Mouse (Mus musculus): ENCODE data around the gene Plekhm1. TPM values are rescaled to one million over a fixed set of nuclear protein-coding genes. Genes with fewer than 3 reads are reported as not detected.
A peak's percentile ranks its signal among the peaks of the same experiment; 100 is the strongest.

The Plekhm1 gene
- polyA plus RNA-seq, 1 experiment from 2014 or later = 8.3 TPM

GRCm38 (mm10) chr11:103387870-103388526 lies 24.5 kb downstream of the Plekhm1 start:
- H3K27me3 ChIP-seq = no peaks in the 10 kb centered on the region
- peak overlapping the region; percentile 73 for H3K27ac ChIP-seq
- no peaks in the 10 kb centered on the region for H3K9me3 ChIP-seq
- H3K4me1 ChIP-seq = peaks cover 11% of the 10 kb centered on the region; the same call in 1 of the 2 replicates
- ATAC-seq (ENCODE audit: borderline replicate concordance, extremely low read depth, low FRiP score, low TSS enrichment) = peak; percentile 70
- 0 out of 2 replicates have a peak, but pooled peaks cover 4% of the 10 kb centered on the region for H3K36me3 ChIP-seq
- no peak overlapping the region for H3K4me3 ChIP-seq
- H3K4me2 ChIP-seq = peak overlapping the region; percentile 23
- no peak overlapping the region for H3K9ac ChIP-seq
- 28% methylated on average over 7 of the region's 7 CpGs for WGBS

DNA sequence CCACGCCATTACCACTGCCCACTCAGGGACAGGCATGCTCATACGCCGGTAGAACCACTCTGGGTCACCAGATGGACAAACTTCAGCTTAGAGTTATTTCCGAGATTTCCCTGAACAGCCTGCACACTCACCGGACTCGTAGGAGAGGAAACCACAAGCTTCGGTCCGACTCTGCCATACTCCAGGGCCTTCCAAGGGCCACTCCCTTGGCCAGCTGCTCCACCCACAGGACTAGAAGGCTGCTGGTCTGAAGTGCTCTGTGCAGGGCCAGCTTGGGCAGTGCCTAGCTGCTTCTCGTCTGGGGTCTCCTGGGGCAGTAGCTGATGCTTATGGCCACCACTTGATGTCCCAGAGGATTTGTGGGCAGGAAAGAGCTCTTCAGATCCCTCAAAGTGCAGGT lies 25.7 kb downstream of the Plekhm1 start:
- 68% methylated on average over 9 of the region's 9 CpGs for WGBS
- no peak for ATAC-seq (ENCODE audit: borderline replicate concordance, extremely low read depth, low FRiP score, low TSS enrichment)
- H3K9ac ChIP-seq = no peak overlapping the region
- H3K4me3 ChIP-seq = 0 out of 2 replicates have a peak overlapping the region, but pooled peaks have one; percentile 4
- H3K36me3 ChIP-seq = 0 out of 2 replicates have a peak, but pooled peaks cover 4% of the 10 kb centered on the region
- no peaks in the 10 kb centered on the region for H3K9me3 ChIP-seq
- peak overlapping the region; percentile 23; the same call in 1 of the 2 replicates for H3K4me2 ChIP-seq
- H3K27ac ChIP-seq = peak overlapping the region; percentile 73
- peaks cover 20% of the 10 kb centered on the region for H3K4me1 ChIP-seq
- H3K27me3 ChIP-seq = no peaks in the 10 kb centered on the region

- H3K9ac ChIP-seq = no peak overlapping the region
- no peaks in the 10 kb centered on the region for H3K27me3 ChIP-seq
- H3K4me2 ChIP-seq = no peak overlapping the region
- WGBS = 40% methylated on average over 5 of the region's 5 CpGs
- peaks cover 13% of the 10 kb centered on the region for H3K4me1 ChIP-seq
- ATAC-seq (ENCODE audit: borderline replicate concordance, extremely low read depth, low FRiP score, low TSS enrichment) = peak; percentile 73; the same call in 1 of the 2 replicates
- no peaks in the 10 kb centered on the region for H3K9me3 ChIP-seq
- peaks cover 22% of the 10 kb centered on the region for H3K36me3 ChIP-seq
- peak overlapping the region; percentile 53 for H3K27ac ChIP-seq
- H3K4me3 ChIP-seq = no peak overlapping the region
These were observed 30.4 kb downstream of the Plekhm1 start for GRCm38 (mm10) chr11:103381956-103382613.

- H3K9ac ChIP-seq = no peak overlapping the region
- no peak overlapping the region for H3K4me3 ChIP-seq
- 82% methylated on average over 7 of the region's 7 CpGs for WGBS
- peaks cover 13% of the 10 kb centered on the region for H3K4me1 ChIP-seq
- H3K4me2 ChIP-seq = no peak overlapping the region
- no peaks in the 10 kb centered on the region for H3K9me3 ChIP-seq
- peaks cover 27% of the 10 kb centered on the region for H3K36me3 ChIP-seq
- H3K27ac ChIP-seq = peak overlapping the region; percentile 53; the same call in 1 of the 2 replicates
- no peak for ATAC-seq (ENCODE audit: borderline replicate concordance, extremely low read depth, low FRiP score, low TSS enrichment)
- no peaks in the 10 kb centered on the region for H3K27me3 ChIP-seq
These were observed 31.0 kb downstream of the Plekhm1 start for GRCm38 (mm10) chr11:103381505-103381904.

- Histone ChIP-seq H3K4me2 (no peak overlapping the region), H3K36me3 (peaks cover 28% of the 10 kb centered on the region), H3K4me1 (peaks cover 15% of the 10 kb centered on the region), H3K27me3 (no peaks in the 10 kb centered on the region), H3K9ac (no peak overlapping the region), H3K9me3 (no peaks in the 10 kb centered on the region), H3K4me3 (no peak overlapping the region), H3K27ac (no peak overlapping the region)
- WGBS = 84% methylated on average over 5 of the region's 5 CpGs
- no peak for ATAC-seq (ENCODE audit: borderline replicate concordance, extremely low read depth, low FRiP score, low TSS enrichment)
These were observed 32.0 kb downstream of the Plekhm1 start for GRCm38 (mm10) chr11:103380460-103380859.

GRCm38 (mm10) chr11:103378341-103378740 lies 34.1 kb downstream of the Plekhm1 start:
- Histone ChIP-seq H3K4me2 (no peak overlapping the region), H3K4me3 (no peak overlapping the region), H3K27me3 (no peaks in the 10 kb centered on the region), H3K4me1 (peaks cover 20% of the 10 kb centered on the region), H3K27ac (no peak overlapping the region), H3K9me3 (no peaks in the 10 kb centered on the region), H3K36me3 (peaks cover 28% of the 10 kb centered on the region), H3K9ac (no peak overlapping the region)
- no peak for ATAC-seq (ENCODE audit: borderline replicate concordance, extremely low read depth, low FRiP score, low TSS enrichment)
- 81% methylated on average over 6 of the region's 6 CpGs for WGBS

- WGBS = 64% methylated on average over 5 of the region's 5 CpGs
These were observed 36.7 kb downstream of the Plekhm1 start for GRCm38 (mm10) chr11:103375772-103376171.

DNA sequence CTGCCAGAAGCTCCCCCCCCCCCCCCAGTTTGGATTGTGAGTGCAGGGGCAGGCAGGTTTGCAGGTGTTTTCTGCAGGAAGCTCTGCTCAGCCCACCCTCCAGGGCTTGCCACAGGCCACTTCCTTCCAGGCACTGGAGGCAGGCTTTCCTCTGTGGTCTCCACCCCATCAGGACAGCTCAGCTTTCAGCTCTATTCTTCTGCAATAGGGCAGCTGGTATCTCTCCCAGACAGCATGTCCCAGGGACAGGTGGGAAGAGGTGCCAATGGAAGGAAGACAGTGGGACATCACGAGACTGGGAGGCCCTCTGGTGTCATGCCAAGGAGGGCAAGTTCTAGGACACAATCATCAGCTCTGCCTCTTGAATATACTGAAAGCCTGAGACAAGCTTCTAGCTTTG lies 37.2 kb downstream of the Plekhm1 start:
- no peak overlapping the region for H3K9ac ChIP-seq
- no peak overlapping the region for H3K4me2 ChIP-seq
- no peaks in the 10 kb centered on the region for H3K27me3 ChIP-seq
- no peak overlapping the region for H3K27ac ChIP-seq
- H3K36me3 ChIP-seq = peaks cover 28% of the 10 kb centered on the region
- no peaks in the 10 kb centered on the region for H3K9me3 ChIP-seq
- H3K4me1 ChIP-seq = peaks cover 17% of the 10 kb centered on the region; the same call in 1 of the 2 replicates
- no peak overlapping the region for H3K4me3 ChIP-seq
- 28% methylated on average over 1 of the region's 1 CpGs for WGBS
- peak; percentile 55; the same call in 1 of the 2 replicates for ATAC-seq (ENCODE audit: borderline replicate concordance, extremely low read depth, low FRiP score, low TSS enrichment)

More at GRCm38 (mm10) chr11:103375772-103376171, 36.7 kb downstream of the Plekhm1 start:
- H3K27ac ChIP-seq = no peak overlapping the region
- no peaks in the 10 kb centered on the region for H3K9me3 ChIP-seq
- peaks cover 28% of the 10 kb centered on the region for H3K36me3 ChIP-seq
- H3K4me2 ChIP-seq = no peak overlapping the region
- ATAC-seq (ENCODE audit: borderline replicate concordance, extremely low read depth, low FRiP score, low TSS enrichment) = no peak
- H3K4me3 ChIP-seq = no peak overlapping the region
- H3K9ac ChIP-seq = no peak overlapping the region
- H3K27me3 ChIP-seq = no peaks in the 10 kb centered on the region
- peaks cover 17% of the 10 kb centered on the region; the same call in 1 of the 2 replicates for H3K4me1 ChIP-seq

DNA sequence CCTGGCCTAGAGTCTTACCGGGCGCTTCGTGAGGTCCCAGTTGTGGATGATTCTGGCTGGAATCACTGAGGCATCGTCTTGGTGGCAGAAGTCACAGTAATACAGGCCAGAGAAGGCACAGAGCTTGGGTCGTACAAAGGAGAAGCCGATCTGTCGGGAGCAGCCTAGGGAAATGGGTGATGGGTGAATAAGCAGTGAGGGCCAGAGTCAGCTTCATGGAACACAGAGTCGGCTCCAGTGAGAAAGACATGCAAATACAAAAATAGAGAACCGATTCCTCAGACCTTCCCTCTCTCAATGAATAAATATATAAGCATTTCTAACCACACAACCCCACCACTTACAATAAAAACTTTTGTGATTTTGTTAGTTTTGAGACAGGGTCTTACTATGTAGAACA lies 38.6 kb downstream of the Plekhm1 start:
- Histone ChIP-seq H3K36me3 (peaks cover 19% of the 10 kb centered on the region), H3K27ac (no peak overlapping the region), H3K27me3 (no peaks in the 10 kb centered on the region), H3K9me3 (no peaks in the 10 kb centered on the region), H3K4me1 (peaks cover 22% of the 10 kb centered on the region; the same call in 1 of the 2 replicates), H3K4me3 (no peak overlapping the region), H3K4me2 (no peak overlapping the region), H3K9ac (no peak overlapping the region)
- 90% methylated on average over 9 of the region's 9 CpGs for WGBS
- no peak for ATAC-seq (ENCODE audit: borderline replicate concordance, extremely low read depth, low FRiP score, low TSS enrichment)

- Histone ChIP-seq H3K9me3 (no peaks in the 10 kb centered on the region), H3K27me3 (no peaks in the 10 kb centered on the region), H3K9ac (no peak overlapping the region), H3K4me1 (peaks cover 22% of the 10 kb centered on the region; the same call in 1 of the 2 replicates), H3K4me2 (no peak overlapping the region), H3K4me3 (no peak overlapping the region), H3K36me3 (peaks cover 13% of the 10 kb centered on the region), H3K27ac (peak overlapping the region; percentile 82)
- WGBS = 82% methylated on average over 4 of the region's 4 CpGs
- ATAC-seq (ENCODE audit: borderline replicate concordance, extremely low read depth, low FRiP score, low TSS enrichment) = no peak
These were observed 39.9 kb downstream of the Plekhm1 start for GRCm38 (mm10) chr11:103372561-103372960.

GRCm38 (mm10) chr11:103372068-103372467 lies 40.4 kb downstream of the Plekhm1 start:
- 53% methylated on average over 3 of the region's 3 CpGs for WGBS
- H3K36me3 ChIP-seq = peaks cover 15% of the 10 kb centered on the region
- no peaks in the 10 kb centered on the region for H3K27me3 ChIP-seq
- H3K9ac ChIP-seq = no peak overlapping the region
- ATAC-seq (ENCODE audit: borderline replicate concordance, extremely low read depth, low FRiP score, low TSS enrichment) = no peak
- H3K4me2 ChIP-seq = no peak overlapping the region
- H3K4me3 ChIP-seq = no peak overlapping the region
- H3K9me3 ChIP-seq = no peaks in the 10 kb centered on the region
- peak overlapping the region; percentile 82 for H3K27ac ChIP-seq
- H3K4me1 ChIP-seq = peaks cover 22% of the 10 kb centered on the region; the same call in 1 of the 2 replicates

GRCm38 (mm10) chr11:103371222-103371539 lies 41.3 kb downstream of the Plekhm1 start:
- Histone ChIP-seq H3K27ac (peak overlapping the region; percentile 82), H3K9me3 (no peaks in the 10 kb centered on the region), H3K36me3 (peaks cover 12% of the 10 kb centered on the region; the same call in 1 of the 2 replicates), H3K4me3 (no peak overlapping the region), H3K9ac (no peak overlapping the region), H3K4me1 (peaks cover 22% of the 10 kb centered on the region; the same call in 1 of the 2 replicates), H3K4me2 (no peak overlapping the region), H3K27me3 (no peaks in the 10 kb centered on the region)
- peak; percentile 40; the same call in 1 of the 2 replicates for ATAC-seq (ENCODE audit: borderline replicate concordance, extremely low read depth, low FRiP score, low TSS enrichment)
- WGBS = 79% methylated on average over 3 of the region's 3 CpGs

Data from lung, embryonic 15.5 days (tissue).